Mouse (Mus musculus): Measurements from ENCODE around the gene Tbc1d10b. TPM values are rescaled to one million over a fixed set of nuclear protein-coding genes. Genes with fewer than 3 reads are reported as not detected.

Tbc1d10b gene
- total RNA-seq (2023), result 106 and 122 TPM in 2 replicates

GRCm38 (mm10) chr7:127208295-127208552 is at the start of gene Tbc1d10b:
Gene Tbc1d10b, minus strand, starts transcription at chr7:127208468.

GRCm38 (mm10) chr7:127243870-127244657 is 35.8 kb upstream of the Tbc1d10b start, which contains the start of gene Zfp771:
Gene Zfp771, plus strand, starts transcription at chr7:127244274.

GRCm38 (mm10) chr7:127232622-127233367 is 24.5 kb upstream of the Tbc1d10b start, which contains the start of the genes Zfp553 and Sept1:
Gene Zfp553, plus strand, starts transcription at chr7:127233061.
Gene Sept1, minus strand, starts transcription at chr7:127233130.

GRCm38 (mm10) chr7:127208553-127209438 is 528 bp upstream of the Tbc1d10b start, which contains the start of gene Mylpf:
Gene Mylpf, plus strand, starts transcription at chr7:127208890.

GRCm38 (mm10) chr7:127195544-127196295 is 12.5 kb downstream of the Tbc1d10b start, which contains the start of gene Cd2bp2:
Gene Cd2bp2, minus strand, starts transcription at chr7:127196050.

Other genes with a start within 250 kb of the Tbc1d10b start
- gene Cdipt, start 232.6 kb downstream of the Tbc1d10b start, total RNA-seq (2023), result 56.2 and 56.5 TPM in 2 replicates
- 0.95 and 1.3 TPM in 2 replicates for gene Cdiptos, start 232.4 kb downstream of the Tbc1d10b start, total RNA-seq (2023)
- gene Mvp, start 193.8 kb downstream of the Tbc1d10b start, total RNA-seq (2023), result 49.1 and 58.0 TPM in 2 replicates
- gene Pagr1b, start 192.0 kb downstream of the Tbc1d10b start, total RNA-seq (2023), result not detected in 2 replicates
- gene Pagr1a, start 191.1 kb downstream of the Tbc1d10b start, total RNA-seq (2023), result 1.5 and 35.7 TPM in 2 replicates
- 26.0 TPM in 1 of 2 replicates, not detected in the other for gene Gm42742, start 187.4 kb downstream of the Tbc1d10b start, total RNA-seq (2023)
- gene Prrt2, start 187.3 kb downstream of the Tbc1d10b start, total RNA-seq (2023), result 0.79 TPM in 1 of 2 replicates, not detected in the other
- gene Maz, start 181.4 kb downstream of the Tbc1d10b start, total RNA-seq (2023), result 128 and 143 TPM in 2 replicates
- 41.1 and 48.3 TPM in 2 replicates for gene Kif22, start 166.0 kb downstream of the Tbc1d10b start, total RNA-seq (2023)
- gene Zg16, start 121.1 kb downstream of the Tbc1d10b start, total RNA-seq (2023), result 1.2 TPM in 1 of 2 replicates, not detected in the other
- gene AI467606, start 117.1 kb downstream of the Tbc1d10b start, total RNA-seq (2023), result 155 and 172 TPM in 2 replicates
- gene Qprt, start 86.2 kb downstream of the Tbc1d10b start, total RNA-seq (2023), result 2.0 and 3.8 TPM in 2 replicates
- 96.9 and 102 TPM in 2 replicates for gene Spn, start 70.6 kb downstream of the Tbc1d10b start, total RNA-seq (2023)
- 47.6 and 62.2 TPM in 2 replicates for gene Cd2bp2, start 12.4 kb downstream of the Tbc1d10b start, total RNA-seq (2023)
- gene Mylpf, start 422 bp upstream of the Tbc1d10b start, total RNA-seq (2023), result 6.7 and 11.1 TPM in 2 replicates
- gene Zfp553, start 24.6 kb upstream of the Tbc1d10b start, total RNA-seq (2023), result 2.8 and 4.0 TPM in 2 replicates
- gene Sept1, start 24.7 kb upstream of the Tbc1d10b start, total RNA-seq (2023), result 107 and 123 TPM in 2 replicates
- 3.2 and 4.7 TPM in 2 replicates for gene Zfp771, start 35.8 kb upstream of the Tbc1d10b start, total RNA-seq (2023)
- gene Dctpp1, start 52.2 kb upstream of the Tbc1d10b start, total RNA-seq (2023), result 18.4 and 20.9 TPM in 2 replicates
- 150 and 202 TPM in 2 replicates for gene Sephs2, start 65.6 kb upstream of the Tbc1d10b start, total RNA-seq (2023)
- gene Itgal, start 87.8 kb upstream of the Tbc1d10b start, total RNA-seq (2023), result 239 and 332 TPM in 2 replicates
- 7.5 and 8.1 TPM in 2 replicates for gene Zfp768, start 137.1 kb upstream of the Tbc1d10b start, total RNA-seq (2023)
- gene Zfp747, start 167.6 kb upstream of the Tbc1d10b start, total RNA-seq (2023), result 3.9 and 5.9 TPM in 2 replicates
- 1.3 and 1.5 TPM in 2 replicates for gene 9130019O22Rik, start 178.7 kb upstream of the Tbc1d10b start, total RNA-seq (2023)
- 1.1 and 1.4 TPM in 2 replicates for gene E430018J23Rik, start 185.2 kb upstream of the Tbc1d10b start, total RNA-seq (2023)
- gene Zfp764, start 198.4 kb upstream of the Tbc1d10b start, total RNA-seq (2023), result 1.5 and 2.2 TPM in 2 replicates
- 13.2 and 14.6 TPM in 2 replicates for gene Zfp688, start 213.6 kb upstream of the Tbc1d10b start, total RNA-seq (2023)
- gene Zfp689, start 240.7 kb upstream of the Tbc1d10b start, total RNA-seq (2023), result 2.1 and 3.1 TPM in 2 replicates

Data from neutrophil, adult 65 days (primary cell).